Mouse (Mus musculus) kidney, postnatal 0 days (tissue): ENCODE measurements at regions not wholly inside any gene's neighbourhood (a gene's known extent, or its start where the extent isn't known, plus 50 kb on each side); places are given as distances from the start of the nearest gene placed in this dataset.

ENCODE experiments used
- ATAC-seq: fragments of 200-750 bp; cut with Nextera tagmentation; replicated peaks from 2 replicates; pipeline ENCODE4 v1.8.0; 2017; ENCODE audit warnings: low read depth, moderate number of reproducible peaks, moderate TSS enrichment, moderate library complexity; ENCODE audit not compliant: low FRiP score
- DNase-seq: peaks from one replicate; pipeline ENCODE4 v3.0.0-alpha.2; 2016; ENCODE audit warnings: low spot score
- H3K27ac ChIP-seq: fragments of 300-500 bp; sonication (generic); 2 replicates; pipeline ENCODE4 v1.5.1; 2014; ENCODE audit warnings: mild to moderate bottlenecking
- H3K27me3 ChIP-seq: fragments of 300-500 bp; sonication (generic); 2 replicates; pipeline ENCODE4 v1.6.1; 2014; ENCODE audit warnings: low read length, mixed read lengths; ENCODE audit not compliant: insufficient read depth
- H3K36me3 ChIP-seq: fragments of 300-500 bp; sonication (generic); 2 replicates; pipeline ENCODE4 v1.6.1; 2014; ENCODE audit warnings: low read length, mixed read lengths; ENCODE audit not compliant: insufficient read depth
- H3K4me1 ChIP-seq: fragments of 300-500 bp; sonication (generic); replicated peaks from 2 replicates; pipeline ENCODE4 v1.6.1; 2014; ENCODE audit warnings: antibody characterized with exemption, low read length, mixed read lengths; ENCODE audit not compliant: insufficient read depth
- H3K4me2 ChIP-seq: fragments of 300-500 bp; sonication (generic); 2 replicates; pipeline ENCODE4 v1.6.1; 2014; ENCODE audit warnings: mild to moderate bottlenecking, low read length, moderate library complexity, mixed read lengths
- H3K4me3 ChIP-seq: fragments of 300-500 bp; sonication (generic); replicated peaks from 2 replicates; pipeline ENCODE4 v1.5.1; 2014; ENCODE audit warnings: low read depth, low read length
- H3K9ac ChIP-seq: fragments of 300-500 bp; sonication (generic); 2 replicates; pipeline ENCODE4 v1.6.1; 2014; ENCODE audit warnings: low read depth, low read length
- H3K9me3 ChIP-seq: fragments of 300-500 bp; sonication (generic); replicated peaks from 2 replicates; pipeline ENCODE4 v1.6.1; 2016; ENCODE audit warnings: low read length, inconsistent platforms, mixed read lengths
- CTCF ChIP-seq: IDR thresholded peaks from 2 replicates; pipeline ENCODE4 v1.5.1; 2016; ENCODE audit warnings: antibody characterized with exemption, low read depth, mild to moderate bottlenecking, moderate library complexity
- WGBS: fragments of 180-500 bp; shearing (Covaris S2); extraction: QIAGEN DNeasy Blood & Tissue Kit; methylation state at CpG from one replicate; pipeline ENCODE4 v1.1.7; 2014; 5-methylcytosine and 5-hydroxymethylcytosine counted together

DNA sequence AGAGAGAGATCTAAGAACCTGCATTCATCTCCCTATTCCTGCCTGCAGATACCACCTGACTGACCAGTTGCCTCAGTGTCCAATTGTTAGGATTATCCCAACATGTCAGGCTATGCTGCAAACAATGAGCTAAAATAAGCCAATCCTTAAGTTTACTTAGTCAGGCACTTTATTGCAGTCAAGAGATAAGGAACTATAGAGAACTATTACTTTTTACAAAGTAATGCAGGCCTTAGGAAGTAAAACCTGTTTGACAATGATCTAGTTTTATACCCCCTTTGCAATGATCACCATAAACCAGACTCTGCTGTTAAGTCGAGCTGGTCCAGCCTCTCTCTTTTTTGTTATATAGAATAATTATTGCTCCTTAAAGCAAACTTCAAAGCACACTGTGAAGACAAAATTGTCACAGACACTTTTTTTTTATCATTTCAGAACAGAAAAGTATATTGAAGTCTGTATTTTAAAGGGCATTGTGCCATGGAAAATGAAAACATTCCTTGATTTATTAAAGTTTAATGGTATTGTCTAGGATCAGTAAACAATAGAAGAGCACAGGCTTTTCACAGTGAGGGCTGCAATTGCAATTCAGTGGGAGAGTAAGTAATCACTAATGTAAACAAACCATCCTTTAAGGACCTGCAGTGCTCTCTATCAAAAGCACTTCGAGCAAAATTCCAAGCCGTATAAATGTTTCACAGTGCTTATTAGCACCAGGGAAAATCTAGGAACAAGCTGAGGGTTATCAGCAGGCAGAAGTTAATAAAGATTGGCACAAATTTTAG is 152.7 kb downstream of the Gnat3 start:
- no peak for ATAC-seq

DNA sequence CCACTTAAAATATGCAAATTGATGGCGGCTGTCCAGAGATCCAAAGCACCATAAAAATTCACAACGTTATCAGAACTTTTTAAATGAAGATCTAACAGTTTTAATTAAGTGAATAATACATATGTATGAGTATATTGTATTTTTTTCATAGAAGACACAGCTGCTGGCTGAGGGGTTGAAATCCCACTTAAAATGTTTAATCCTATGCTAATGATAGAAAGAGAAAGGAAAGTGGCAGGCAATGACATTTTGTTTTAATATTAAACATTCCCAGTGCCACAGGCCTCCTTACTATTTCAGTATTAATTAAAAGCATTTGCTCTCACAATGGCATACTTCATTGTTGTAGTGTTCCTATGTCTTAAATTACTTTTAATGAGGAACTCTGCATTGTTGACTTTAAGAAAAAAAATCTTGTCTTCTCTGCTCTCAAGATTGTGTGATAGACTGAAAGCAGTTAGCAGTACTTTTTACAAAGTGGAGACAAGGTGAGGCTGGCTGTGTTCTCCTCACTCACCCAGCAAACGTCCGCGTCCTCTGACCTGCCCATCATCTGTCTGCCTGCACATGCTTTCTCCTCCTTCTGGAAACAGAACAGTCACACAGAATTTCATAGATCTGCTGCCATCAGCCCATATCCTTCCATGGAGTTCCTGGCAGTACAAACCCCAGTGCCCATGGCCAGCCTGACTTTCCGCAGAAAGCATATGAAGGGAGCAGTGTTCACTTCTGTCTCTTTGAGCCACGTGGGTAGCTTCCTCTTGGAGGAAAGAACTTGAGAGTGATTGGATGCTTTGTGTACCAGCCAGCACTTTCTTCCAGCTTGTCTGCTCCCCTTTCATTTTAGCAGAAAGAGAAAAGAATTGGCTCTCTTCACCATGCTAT is 173.7 kb downstream of the Gnat3 start:
- no peak overlapping the region for H3K4me3 ChIP-seq
- no peaks in the 10 kb centered on the region for H3K27me3 ChIP-seq
- H3K36me3 ChIP-seq: no peaks in the 10 kb centered on the region
- H3K27ac ChIP-seq: no peak overlapping the region
- DNase-seq (no peak), ATAC-seq (no peak)
- TF ChIP-seq CTCF: no peak
- H3K9ac ChIP-seq: no peak overlapping the region
- H3K4me1 ChIP-seq: no peaks in the 10 kb centered on the region
- H3K4me2 ChIP-seq: no peak overlapping the region
- 63% methylated on average over 7 of the region's 7 CpGs for WGBS
- no peaks in the 10 kb centered on the region for H3K9me3 ChIP-seq

More for the DNA sequence above, 152.7 kb downstream of the Gnat3 start:
- no peak for DNase-seq
- Histone ChIP-seq H3K4me3 (no peak overlapping the region), H3K4me2 (no peak overlapping the region), H3K4me1 (no peaks in the 10 kb centered on the region), H3K9ac (no peak overlapping the region), H3K36me3 (no peaks in the 10 kb centered on the region), H3K27ac (no peak overlapping the region), H3K27me3 (no peaks in the 10 kb centered on the region), H3K9me3 (no peaks in the 10 kb centered on the region)
- 15% methylated on average over 3 of the region's 3 CpGs for WGBS
- TF ChIP-seq CTCF: no peak

DNA sequence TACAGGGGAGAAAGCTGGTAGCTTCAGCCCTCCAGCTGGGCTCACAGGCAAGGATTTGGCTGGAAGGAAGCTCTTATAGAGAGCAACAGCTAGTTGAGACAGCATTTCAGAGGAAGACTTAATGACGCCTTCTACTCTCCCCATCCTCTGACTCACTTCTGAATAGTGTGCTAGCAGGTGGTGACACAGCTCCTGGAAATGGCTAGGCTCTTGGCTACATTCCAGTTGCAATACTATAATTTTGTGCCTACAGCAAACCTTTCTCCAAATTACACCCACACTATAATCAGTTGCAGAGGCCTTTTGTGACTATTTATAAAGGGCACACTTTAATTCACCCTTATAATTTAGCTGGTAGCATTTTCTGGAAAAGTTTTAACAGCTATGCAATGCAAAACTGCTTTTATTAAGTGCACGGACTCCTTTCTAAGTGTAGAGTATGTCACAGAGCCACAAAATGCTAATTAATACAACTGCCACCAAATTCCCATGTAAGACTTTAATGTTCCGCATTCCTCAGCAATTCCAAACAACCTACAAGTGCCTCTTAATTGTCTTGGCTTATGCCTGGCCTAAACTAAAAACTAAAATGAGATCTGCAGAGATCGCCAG is 175.2 kb downstream of the Gnat3 start:
- no peak overlapping the region for H3K4me2 ChIP-seq
- H3K36me3 ChIP-seq: no peaks in the 10 kb centered on the region
- H3K4me3 ChIP-seq: no peak overlapping the region
- H3K27me3 ChIP-seq: no peaks in the 10 kb centered on the region
- no peak for DNase-seq
- WGBS: 64% methylated on average over 4 of the region's 4 CpGs
- no peaks in the 10 kb centered on the region for H3K9me3 ChIP-seq
- TF ChIP-seq CTCF: no peak
- no peak overlapping the region for H3K27ac ChIP-seq
- no peak overlapping the region for H3K9ac ChIP-seq
- ATAC-seq: no peak
- no peaks in the 10 kb centered on the region for H3K4me1 ChIP-seq

DNA sequence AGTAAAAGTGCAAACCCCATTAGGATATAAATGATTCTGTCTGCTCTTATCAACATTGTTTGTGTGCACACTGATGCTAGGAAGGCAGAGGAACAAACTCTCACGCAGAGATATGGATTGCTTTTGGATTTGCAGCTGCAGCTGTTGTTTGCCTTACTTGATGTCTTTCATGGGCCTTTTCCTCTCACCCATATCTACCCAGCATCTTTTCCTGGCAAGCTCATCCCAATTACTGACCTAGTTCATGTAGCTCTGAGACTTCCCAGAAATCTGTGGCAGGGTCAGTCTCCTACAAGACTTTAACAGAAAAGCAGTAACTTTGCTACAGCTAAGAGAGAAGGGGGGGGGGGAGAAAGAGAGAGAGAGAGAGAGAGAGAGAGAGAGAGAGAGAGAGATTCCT is 189.9 kb downstream of the Gnat3 start:
- H3K36me3 ChIP-seq: no peaks in the 10 kb centered on the region
- ATAC-seq (no peak), DNase-seq (no peak)
- no peaks in the 10 kb centered on the region for H3K4me1 ChIP-seq
- no peak overlapping the region for H3K27ac ChIP-seq
- no peaks in the 10 kb centered on the region for H3K9me3 ChIP-seq
- 52% methylated on average over 1 of the region's 1 CpGs for WGBS
- TF ChIP-seq CTCF: no peak
- H3K4me3 ChIP-seq: no peak overlapping the region
- H3K27me3 ChIP-seq: no peaks in the 10 kb centered on the region
- no peak overlapping the region for H3K9ac ChIP-seq
- H3K4me2 ChIP-seq: no peak overlapping the region

DNA sequence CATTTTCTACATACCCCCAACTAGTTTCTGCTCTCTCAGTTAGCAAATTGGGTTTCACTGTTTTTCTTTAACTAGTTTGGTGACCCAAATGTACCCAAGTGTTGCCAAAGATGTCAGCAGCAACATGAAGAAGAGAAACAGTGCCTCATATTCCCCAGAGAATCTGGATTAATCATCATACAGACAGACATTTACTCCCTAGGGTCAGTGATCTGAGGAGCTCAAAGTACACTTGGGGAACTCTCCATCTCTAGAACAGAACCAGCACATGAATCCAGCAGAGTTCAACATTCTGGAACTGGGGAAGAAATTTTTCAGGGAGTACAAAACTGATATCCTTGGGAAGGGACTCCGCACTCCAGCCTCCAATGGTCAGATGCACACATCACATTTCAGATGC is 191.4 kb downstream of the Gnat3 start:
- Histone ChIP-seq H3K9ac (no peak overlapping the region), H3K36me3 (no peaks in the 10 kb centered on the region), H3K4me3 (no peak overlapping the region), H3K4me1 (no peaks in the 10 kb centered on the region), H3K4me2 (no peak overlapping the region), H3K27ac (no peak overlapping the region), H3K9me3 (no peaks in the 10 kb centered on the region), H3K27me3 (no peaks in the 10 kb centered on the region)
- ATAC-seq (peak; percentile 61; the same call in 1 of the 2 replicates), DNase-seq (peak; percentile 5)
- no peak for TF ChIP-seq CTCF
- WGBS: 95% methylated on average over 1 of the region's 1 CpGs

DNA sequence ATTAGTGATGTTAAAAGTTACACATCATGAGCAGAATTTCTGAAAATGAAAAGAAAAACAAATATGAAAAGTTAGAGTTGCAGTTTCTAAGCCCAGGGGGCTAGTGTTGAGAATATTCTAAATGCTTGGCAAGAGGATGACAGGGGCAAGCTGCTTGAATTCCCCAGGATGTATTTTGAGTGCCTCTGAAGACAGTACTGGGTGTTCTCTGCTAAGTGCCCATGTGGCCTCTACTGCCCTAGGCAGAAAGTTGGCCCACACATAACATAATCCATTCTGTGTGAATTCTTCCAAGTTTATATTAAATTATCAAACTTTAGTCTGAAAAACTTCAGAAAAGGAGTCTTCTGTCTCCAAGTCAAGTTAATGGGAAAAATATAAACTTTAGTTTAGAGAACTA is 196.6 kb downstream of the Gnai1 start:
- no peaks in the 10 kb centered on the region for H3K36me3 ChIP-seq
- H3K27me3 ChIP-seq: no peaks in the 10 kb centered on the region
- no peak for ATAC-seq
- no peak overlapping the region for H3K9ac ChIP-seq
- no peak for DNase-seq
- H3K4me2 ChIP-seq: no peak overlapping the region
- H3K27ac ChIP-seq: no peak overlapping the region
- no peaks in the 10 kb centered on the region for H3K4me1 ChIP-seq
- H3K4me3 ChIP-seq: no peak overlapping the region
- H3K9me3 ChIP-seq: no peaks in the 10 kb centered on the region; the same call in 1 of the 2 replicates
- no peak for TF ChIP-seq CTCF
